Mouse (Mus musculus) limb, embryonic 14.5 days (tissue): ENCODE measurements around the gene a. TPM values are rescaled to one million over a fixed set of nuclear protein-coding genes. Genes with fewer than 3 reads are reported as not detected.

ENCODE experiments used
- ATAC-seq: fragments of 200-750 bp; cut with Nextera tagmentation; 2 replicates; pipeline ENCODE4 v1.8.0; 2017; ENCODE audit warnings: low read depth, moderate number of reproducible peaks, moderate TSS enrichment; ENCODE audit not compliant: low FRiP score
- DNase-seq: peaks from one replicate; pipeline ENCODE4 v3.0.0-alpha.2; 2015; ENCODE audit warnings: low spot score
- H3K27ac ChIP-seq: fragments of 300-500 bp; sonication (generic); replicated peaks from 2 replicates; pipeline ENCODE4 v1.5.1; 2014; ENCODE audit warnings: low read depth, mild to moderate bottlenecking, low read length, moderate library complexity, mixed read lengths
- H3K27me3 ChIP-seq: fragments of 300-500 bp; sonication (generic); 2 replicates; pipeline ENCODE4 v1.6.1; 2014; ENCODE audit warnings: low read length, mixed read lengths; ENCODE audit not compliant: control insufficient read depth, insufficient read depth
- H3K36me3 ChIP-seq: fragments of 300-500 bp; sonication (generic); 2 replicates; pipeline ENCODE4 v1.6.1; 2014; ENCODE audit warnings: mild to moderate bottlenecking, low read length, moderate library complexity, mixed read lengths; ENCODE audit not compliant: control insufficient read depth, insufficient read depth
- H3K4me1 ChIP-seq: fragments of 300-500 bp; sonication (generic); 2 replicates; pipeline ENCODE4 v1.6.1; 2014; ENCODE audit warnings: antibody characterized with exemption, low read length, mixed read lengths; ENCODE audit not compliant: control insufficient read depth, insufficient read depth
- H3K4me2 ChIP-seq: fragments of 300-500 bp; sonication (generic); replicated peaks from 2 replicates; pipeline ENCODE4 v1.6.1; 2014; ENCODE audit warnings: low read depth, mild to moderate bottlenecking, low read length, moderate library complexity; ENCODE audit not compliant: severe bottlenecking
- H3K4me3 ChIP-seq: fragments of 300-500 bp; sonication (generic); replicated peaks from 2 replicates; pipeline ENCODE4 v1.5.1; 2014; ENCODE audit warnings: low read length
- H3K9ac ChIP-seq: fragments of 300-500 bp; sonication (generic); 2 replicates; pipeline ENCODE4 v1.6.1; 2014; ENCODE audit warnings: mild to moderate bottlenecking, low read depth, low read length, moderate library complexity; ENCODE audit not compliant: severe bottlenecking
- H3K9me3 ChIP-seq: fragments of 300-500 bp; sonication (generic); 2 replicates; pipeline ENCODE4 v1.6.1; 2016; ENCODE audit warnings: low read length; ENCODE audit not compliant: control insufficient read depth
- POLR2A ChIP-seq: fragments of 200-500 bp; IDR thresholded peaks from 2 replicates; pipeline ENCODE4 v1.8.0; 2012; ENCODE audit warnings: inconsistent platforms, mild to moderate bottlenecking, moderate library complexity, borderline replicate concordance; ENCODE audit not compliant: insufficient read depth, insufficient read length; ENCODE audit errors: extremely low read depth
- WGBS: fragments of 180-500 bp; shearing (Covaris S2); extraction: QIAGEN DNeasy Blood & Tissue Kit; methylation state at CpG from one replicate; pipeline ENCODE4 v1.1.7; 2014; 5-methylcytosine and 5-hydroxymethylcytosine counted together
- polyA plus RNA-seq, 2 experiments: library from polyadenylated mRNA; depleted of rRNA in 1 of 2; stranded (reverse) in 1 of 2; unstranded in 1 of 2; fragments of >200 nt; fragmentation: Nextera tagmentation in 1 of 2; extraction: Ambion mirVana in 1 of 2; gene quantifications; 2 replicates each; pipeline versions ENCODE4 v1.2.1 to v1.2.3; 2012 to 2014

Gene a
- polyA plus RNA-seq, 2 experiments = 19.9 to 54.5 TPM

- Histone ChIP-seq H3K4me2 (peak within 1 kb of the TSS; percentile 76), H3K9ac (peak within 1 kb of the TSS; percentile 82), H3K27me3 (no peaks in the 10 kb centered on the region), H3K4me1 (peaks cover 20% of the 10 kb centered on the region), H3K9me3 (no peaks in the 10 kb centered on the region), H3K36me3 (no peaks in the 10 kb centered on the region), H3K4me3 (peak within 1 kb of the TSS; percentile 65), H3K27ac (peak within 1 kb of the TSS; percentile 75)
- DNase-seq (peak; percentile 90), ATAC-seq (peak; percentile 96)
- under 1% methylated on average over 56 of the region's 56 CpGs for WGBS
- peak; percentile 68; the same call in 1 of the 2 replicates for TF ChIP-seq POLR2A
Measured at GRCm38 (mm10) chr2:155073978-155074765, 283.0 kb downstream of the a start, which contains the start of gene Ahcy. Gene Ahcy (minus strand): TSS chr2:155074497.

GRCm38 (mm10) chr2:155074766-155075330 is 283.6 kb downstream of the a start:
- Histone ChIP-seq H3K27ac (peak overlapping the region; percentile 75), H3K36me3 (no peaks in the 10 kb centered on the region), H3K9ac (peak overlapping the region; percentile 82), H3K4me2 (peak overlapping the region; percentile 76), H3K4me3 (peak overlapping the region; percentile 65), H3K27me3 (no peaks in the 10 kb centered on the region), H3K9me3 (no peaks in the 10 kb centered on the region), H3K4me1 (peaks cover 20% of the 10 kb centered on the region)
- WGBS = 12% methylated on average over 12 of the region's 12 CpGs
- peak; percentile 30 for DNase-seq
- TF ChIP-seq POLR2A = no peak
- peak; percentile 2; the same call in 1 of the 2 replicates for ATAC-seq

- H3K4me2 ChIP-seq = no peak overlapping the region
- no peaks in the 10 kb centered on the region for H3K9me3 ChIP-seq
- H3K36me3 ChIP-seq = no peaks in the 10 kb centered on the region
- DNase-seq (no peak), ATAC-seq (no peak)
- no peak overlapping the region for H3K27ac ChIP-seq
- no peak overlapping the region for H3K9ac ChIP-seq
- 75% methylated on average over 6 of the region's 6 CpGs for WGBS
- no peak overlapping the region for H3K4me3 ChIP-seq
- TF ChIP-seq POLR2A = no peak
- H3K4me1 ChIP-seq = peaks cover 20% of the 10 kb centered on the region
- no peaks in the 10 kb centered on the region for H3K27me3 ChIP-seq
Measured at GRCm38 (mm10) chr2:155075649-155076048, 284.4 kb downstream of the a start.

GRCm38 (mm10) chr2:155079500-155080178 is 288.4 kb downstream of the a start:
- no peak for DNase-seq
- no peaks in the 10 kb centered on the region for H3K36me3 ChIP-seq
- no peaks in the 10 kb centered on the region for H3K9me3 ChIP-seq
- 41% methylated on average over 7 of the region's 7 CpGs for WGBS
- no peaks in the 10 kb centered on the region for H3K27me3 ChIP-seq
- ATAC-seq = no peak
- no peak overlapping the region for H3K4me2 ChIP-seq
- H3K4me1 ChIP-seq = peaks cover 8% of the 10 kb centered on the region
- no peak overlapping the region for H3K9ac ChIP-seq
- H3K27ac ChIP-seq = no peak overlapping the region
- no peak for TF ChIP-seq POLR2A
- H3K4me3 ChIP-seq = no peak overlapping the region

- ATAC-seq = no peak
- Histone ChIP-seq H3K9ac (no peak overlapping the region), H3K27me3 (no peaks in the 10 kb centered on the region), H3K4me3 (no peak overlapping the region), H3K9me3 (no peaks in the 10 kb centered on the region), H3K4me2 (no peak overlapping the region), H3K27ac (no peak overlapping the region), H3K36me3 (no peaks in the 10 kb centered on the region), H3K4me1 (peaks cover 3% of the 10 kb centered on the region)
- DNase-seq = no peak
- TF ChIP-seq POLR2A = no peak
- WGBS = 57% methylated on average over 4 of the region's 4 CpGs
Measured at GRCm38 (mm10) chr2:155080179-155080530, 289.0 kb downstream of the a start.
